Mouse (Mus musculus) ES-Bruce4 (cell line): ENCODE results near the gene Xpo6.

Source experiments
- CTCF ChIP-seq: IDR thresholded peaks from one replicate; pipeline ENCODE4 v1.8.1; 2011; ENCODE audit warnings: low read depth, low read length
- POLR2A ChIP-seq: IDR thresholded peaks from one replicate; pipeline ENCODE4 v1.8.1; 2011; ENCODE audit warnings: low read length; ENCODE audit not compliant: insufficient read depth

- TF ChIP-seq CTCF (no peak), POLR2A (peak; percentile 36)
Measured at GRCm38 (mm10) chr7:126200178-126200996, at the start of gene Xpo6.
